Mouse (Mus musculus) hematopoietic stem cell, adult 5-6 weeks (primary cell): Measurements from ENCODE around the gene Trp53. TPM values are rescaled to one million over a fixed set of nuclear protein-coding genes. Genes with fewer than 3 reads are reported as not detected.
A peak's percentile ranks its signal among the peaks of the same experiment; 100 is the strongest.
"Not testable (repeated sequence)": the region's sequence is repeated elsewhere in the genome, so short reads cannot be mapped to it uniquely, and the experiment has no call there.

Experiments
- ATAC-seq, 2 experiments: fragments of 125-278 bp in 1 of 2; replicated peaks in 1 of 2; 2 replicates each; pipeline ENCODE4 v1.8.0; 2016 to 2017; ENCODE audit warnings: inconsistent platforms in 2 of 2, mild to moderate bottlenecking in 2 of 2, moderate number of reproducible peaks in 2 of 2, low read depth in 1 of 2, moderate TSS enrichment in 1 of 2; ENCODE audit not compliant: low FRiP score in 2 of 2, poor library complexity in 2 of 2, severe bottlenecking in 2 of 2, insufficient read depth in 1 of 2, low TSS enrichment in 1 of 2
- total RNA-seq: library from RNA; stranded (forward); fragments of 172-1452, 232-1000 nt; gene quantifications from 2 replicates; pipeline ENCODE4 v1.2.3, GENCODE M21; 2017

Trp53 gene
- total RNA-seq, 1 experiment from 2014 or later: 96.6 TPM

DNA sequence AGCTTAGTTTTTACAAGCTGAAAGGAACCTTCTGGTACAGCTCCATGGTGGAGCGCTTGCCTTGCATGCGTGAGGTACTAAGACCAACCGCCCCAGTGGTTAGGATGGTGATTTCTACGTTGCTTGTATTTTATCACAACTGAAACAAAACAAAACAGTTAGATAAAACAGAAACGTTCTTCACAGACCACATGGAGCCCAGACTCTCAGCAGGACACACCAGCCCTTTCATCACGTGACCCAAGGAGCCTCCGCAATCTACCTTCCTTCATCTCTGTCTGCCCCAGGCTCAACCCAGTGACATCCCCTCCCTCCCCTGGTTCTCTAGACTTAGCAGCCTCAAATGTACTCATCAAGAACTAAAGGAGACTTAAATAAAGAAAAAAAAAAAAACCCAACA lies 29.3 kb downstream of the Trp53 start:
- no peak for ATAC-seq

DNA sequence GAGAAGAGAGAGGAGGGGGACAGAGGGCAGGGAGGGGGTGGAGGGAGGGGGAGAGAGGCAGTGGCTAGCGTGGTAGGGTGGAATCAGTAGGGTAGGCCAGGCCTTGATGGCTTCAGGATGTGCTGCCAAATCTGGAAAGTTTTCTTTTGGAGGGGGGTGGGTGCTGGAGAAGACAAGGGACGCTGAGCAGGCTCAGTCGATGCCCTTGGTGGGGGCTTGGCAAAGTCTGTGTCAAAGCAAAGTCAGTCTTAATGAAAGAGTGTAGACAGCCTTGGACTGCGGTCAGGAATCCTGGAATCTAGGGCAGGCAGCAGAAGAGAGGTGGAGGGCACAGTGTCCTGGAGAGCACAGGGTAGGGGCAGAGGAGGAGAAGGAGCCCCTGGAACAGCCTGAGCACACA lies 30.7 kb downstream of the Trp53 start:
- ATAC-seq: no peak; a peak in 1 of 4 replicates

DNA sequence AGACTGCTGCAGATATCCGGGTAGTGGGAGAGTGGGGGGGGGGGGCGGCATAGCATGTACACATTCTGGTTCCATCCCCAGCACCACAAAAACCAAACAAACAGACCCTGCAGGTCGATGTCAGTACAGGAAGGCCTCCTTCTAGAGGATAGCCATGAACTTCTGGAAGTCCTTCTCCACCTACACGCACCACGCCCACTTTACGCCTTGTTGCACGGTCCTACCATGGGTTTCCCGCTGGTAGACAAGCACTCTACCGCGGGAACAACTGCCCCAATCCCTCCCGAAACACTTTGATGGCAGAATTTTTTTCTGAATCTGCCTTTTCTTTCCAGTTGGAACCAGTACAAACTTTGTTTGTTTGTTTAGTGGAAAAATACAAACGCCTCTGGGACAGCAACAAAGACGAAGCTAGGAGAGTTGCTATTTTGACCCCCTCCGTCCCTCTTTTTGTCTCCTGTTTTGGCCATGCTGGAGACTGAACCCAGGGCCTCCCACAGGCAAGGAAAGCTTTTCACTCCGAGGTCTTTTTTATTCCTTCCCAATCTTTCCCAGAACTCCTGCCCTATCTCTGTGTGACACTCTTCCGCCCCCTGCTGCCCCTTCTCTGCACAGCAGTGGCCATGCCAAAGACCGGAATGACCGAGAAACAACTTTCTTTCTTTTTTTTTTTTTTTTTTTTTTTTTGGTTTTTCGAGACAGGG lies 33.5 kb downstream of the Trp53 start:
- peak; percentile 35 to 53; a peak in 2 of 4 replicates for ATAC-seq

- ATAC-seq: not testable (repeated sequence)
These were observed 34.1 kb downstream of the Trp53 start for GRCm38 (mm10) chr11:69614257-69614588.

DNA sequence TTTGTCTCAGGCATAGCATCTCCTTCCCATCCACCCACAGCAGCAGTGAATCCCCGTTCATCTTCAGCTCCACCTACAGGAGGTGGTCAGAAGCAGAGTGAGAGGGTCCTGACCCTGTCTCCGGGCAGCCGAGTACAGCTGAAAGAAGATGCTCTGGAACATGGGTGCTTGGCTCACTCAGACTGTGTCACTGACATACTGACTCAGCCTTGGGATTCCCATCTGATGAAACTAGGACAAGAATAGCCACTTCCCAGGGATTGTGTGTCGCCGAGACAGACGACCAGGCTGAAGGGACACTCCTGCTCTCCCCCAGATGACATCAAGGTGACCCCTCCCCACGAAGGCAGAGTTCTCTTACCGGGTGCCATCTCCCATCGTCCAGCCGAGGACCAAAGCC lies 36.6 kb downstream of the Trp53 start:
- ATAC-seq: no peak

- no peak for ATAC-seq
These were observed 37.6 kb downstream of the Trp53 start, which contains the start of gene Shbg for GRCm38 (mm10) chr11:69617805-69618204. TSS of gene Shbg (minus strand) at chr11:69617905.

DNA sequence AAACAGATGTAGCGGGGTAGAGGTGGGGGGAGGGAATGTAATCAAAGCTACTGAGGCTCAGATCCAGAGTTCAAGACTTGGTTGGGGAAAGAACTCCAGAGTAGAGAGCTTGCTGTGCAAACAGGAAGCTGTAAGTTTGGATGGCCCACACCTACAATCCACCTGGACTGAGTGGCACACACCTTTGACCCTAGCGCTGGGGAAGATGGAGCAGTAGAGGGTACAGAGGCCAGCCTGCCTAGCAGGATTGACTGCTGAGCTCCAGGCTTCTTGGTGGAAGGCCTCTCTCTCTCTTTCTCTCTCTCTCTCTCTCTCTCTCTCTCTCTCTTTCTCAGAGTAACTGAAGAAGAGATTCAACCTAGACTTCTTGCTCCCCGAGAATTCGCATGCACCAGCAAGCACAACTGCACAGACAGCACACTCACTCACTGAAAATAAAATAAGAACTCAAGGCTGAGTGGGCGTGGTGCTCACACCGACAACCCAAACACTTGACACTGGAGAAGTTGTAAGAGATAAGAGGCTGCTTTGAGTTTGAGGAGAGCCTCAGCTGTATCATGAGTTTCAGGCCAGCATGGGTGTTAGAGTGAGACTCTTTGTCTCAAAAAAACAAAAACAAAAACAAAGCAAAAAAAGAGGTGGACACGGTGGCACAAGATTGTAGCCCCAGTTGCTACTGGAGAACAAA lies 40.4 kb downstream of the Trp53 start:
- ATAC-seq: no peak

GRCm38 (mm10) chr11:69621571-69622268 lies 41.6 kb downstream of the Trp53 start, which contains the start of gene Sat2:
TSS of gene Sat2 (plus strand) at chr11:69622024.
- ATAC-seq: no peak

DNA sequence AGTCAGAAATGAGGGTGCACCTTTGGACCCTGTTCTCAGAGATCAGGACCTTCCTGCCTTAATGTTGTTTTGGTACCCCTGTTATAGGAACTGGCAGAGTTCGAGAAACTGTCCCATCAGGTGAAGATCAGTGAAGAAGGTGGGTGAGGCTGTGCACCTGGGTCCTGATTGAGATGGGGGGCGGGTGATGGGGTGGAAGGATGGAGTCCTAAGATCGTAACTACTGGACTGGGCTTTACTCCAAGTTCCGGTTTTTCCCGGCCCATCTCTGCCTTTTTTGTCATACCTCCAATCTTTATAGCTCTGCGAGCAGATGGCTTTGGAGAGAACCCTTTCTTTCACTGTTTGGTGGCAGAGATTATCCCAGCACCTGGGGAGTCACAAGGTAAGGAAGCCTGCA lies 42.2 kb downstream of the Trp53 start:
- ATAC-seq: no peak

- ATAC-seq: no peak
These were observed 42.8 kb downstream of the Trp53 start for GRCm38 (mm10) chr11:69623006-69623405.

- ATAC-seq: not testable (repeated sequence)
These were observed 44.2 kb downstream of the Trp53 start for GRCm38 (mm10) chr11:69624339-69624738.

DNA sequence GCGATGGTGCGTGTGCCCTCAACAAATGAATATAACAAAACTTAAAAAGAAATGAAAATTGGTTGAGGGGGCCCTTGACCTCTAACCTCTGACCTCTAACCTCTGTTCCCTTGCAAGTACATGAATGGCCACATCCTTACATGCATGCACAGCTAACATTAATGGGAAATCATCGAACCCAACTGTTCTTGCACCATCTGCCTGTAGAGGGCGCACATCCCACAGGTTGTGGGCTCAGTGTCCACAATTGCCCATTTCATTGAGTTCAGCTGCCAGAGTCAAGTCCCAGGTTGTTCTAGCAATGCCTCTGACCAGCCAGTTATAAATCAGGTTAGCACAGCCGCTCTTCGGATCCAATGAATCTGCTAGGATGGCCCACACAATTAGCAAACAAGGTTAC lies 48.1 kb downstream of the Trp53 start:
- ATAC-seq: peak in 1 of 2 experiments; percentile 44; a peak in 2 of 4 replicates

DNA sequence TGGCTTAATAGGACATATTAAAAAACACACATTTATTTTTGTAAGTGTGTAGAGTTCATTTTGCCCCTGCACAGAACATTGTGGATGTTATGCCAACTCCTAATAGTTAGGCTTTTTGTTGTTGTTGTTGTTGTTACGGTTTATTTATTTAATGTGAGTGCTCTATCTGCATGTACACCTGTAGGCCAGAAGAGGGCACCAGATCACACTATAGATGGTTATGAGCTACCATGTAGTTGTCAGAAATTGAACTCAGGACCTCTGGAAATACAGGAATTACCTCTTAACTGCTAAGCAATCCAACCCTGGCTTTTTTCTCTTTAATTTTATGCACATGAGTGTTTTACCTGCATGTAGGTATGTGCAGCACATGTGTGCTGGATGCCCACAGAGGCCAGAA lies 49.6 kb downstream of the Trp53 start:
- ATAC-seq: no peak

GRCm38 (mm10) chr11:69632284-69633089 lies 52.3 kb downstream of the Trp53 start, which contains the start of gene Fxr2:
TSS of gene Fxr2 (plus strand) at chr11:69632990.
- peak; percentile 95 for ATAC-seq

DNA sequence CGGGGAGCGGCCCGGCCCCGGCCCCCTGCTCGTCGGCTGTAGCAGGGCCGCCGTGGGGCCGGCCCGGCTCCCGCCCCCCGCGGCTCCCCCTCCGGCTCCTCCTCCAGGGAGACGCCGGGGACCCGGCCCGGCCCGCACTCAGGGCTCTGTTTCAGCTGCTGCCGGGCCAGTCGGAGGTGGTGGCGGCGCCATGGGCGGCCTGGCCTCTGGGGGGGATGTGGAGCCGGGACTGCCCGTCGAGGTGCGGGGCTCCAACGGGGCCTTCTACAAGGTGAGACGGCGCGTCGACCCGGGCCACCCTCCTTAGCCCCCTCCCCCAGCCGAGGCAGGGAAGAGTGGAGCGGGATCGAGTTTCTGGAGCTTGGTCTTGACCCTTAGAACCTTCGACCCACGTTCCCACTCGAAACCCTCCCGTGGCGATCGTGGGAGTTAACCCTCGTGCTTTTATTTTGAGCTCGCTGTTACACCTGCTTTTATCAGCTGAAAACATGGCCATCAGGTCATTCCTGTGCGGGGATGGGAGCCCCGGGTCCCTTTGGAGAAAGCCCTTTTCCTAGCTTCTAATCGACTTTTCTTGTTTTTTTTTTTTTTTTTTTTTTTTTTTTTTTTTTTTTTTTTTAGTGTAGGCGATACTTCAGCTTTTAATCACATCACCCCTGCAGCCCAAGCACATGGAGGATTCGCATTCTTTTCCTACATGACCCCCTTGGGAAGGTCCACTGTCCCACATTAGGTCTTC lies 53.1 kb downstream of the Trp53 start:
- no peak for ATAC-seq

DNA sequence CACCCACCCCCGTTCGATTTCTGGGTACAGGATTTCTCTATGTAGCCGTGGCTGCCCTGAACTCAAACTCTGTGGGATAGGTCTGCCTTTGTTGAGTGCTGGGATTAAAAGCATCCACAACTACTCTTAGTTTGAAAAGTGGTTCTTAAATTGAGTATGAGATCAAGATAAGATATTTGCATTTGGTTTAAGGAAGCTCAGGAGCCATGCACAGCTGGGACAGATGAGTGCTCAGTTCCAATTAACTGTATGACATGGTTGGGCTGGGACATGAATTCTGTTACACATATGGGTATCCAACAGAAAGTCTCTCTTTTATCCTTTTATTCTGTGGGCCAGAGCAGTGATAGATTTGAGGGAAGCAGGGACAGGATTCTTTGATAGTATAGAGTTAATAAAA lies 55.3 kb downstream of the Trp53 start:
- ATAC-seq: no peak
